Mouse (Mus musculus): ENCODE data around the gene C1qtnf7.

Gene C1qtnf7

DNA sequence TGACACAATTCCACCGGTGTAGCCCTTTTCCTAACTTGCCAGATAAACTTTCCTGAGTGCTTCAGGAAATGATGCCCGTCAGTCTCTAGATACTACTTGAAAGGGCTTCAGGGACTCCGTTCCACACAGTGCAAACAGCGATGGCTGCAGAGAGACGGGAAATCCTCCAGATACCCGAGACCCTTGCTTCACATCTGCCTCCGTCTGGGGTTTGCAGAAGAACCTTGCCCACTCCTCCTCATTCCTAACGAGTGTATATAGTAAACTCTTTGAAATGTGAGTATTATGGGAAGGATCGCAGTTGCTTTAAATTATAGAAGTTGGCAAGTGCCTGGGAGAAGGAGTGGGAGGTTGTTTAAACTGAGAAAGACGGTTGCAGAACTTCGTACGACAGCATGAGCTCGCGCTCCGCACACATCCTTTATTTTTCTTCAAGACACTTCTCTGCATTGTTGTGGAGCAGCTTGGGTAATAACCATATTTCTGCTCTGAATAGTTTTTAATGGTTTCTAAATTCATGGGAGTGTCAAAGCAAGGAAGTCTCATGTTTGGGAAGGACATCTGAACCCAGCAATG is at the start of gene C1qtnf7:
Gene C1qtnf7 (plus strand): TSS at position 138 of the 576 bp plus-strand sequence.
- DNase-seq (ENCODE audit: low read depth): no peak

DNA sequence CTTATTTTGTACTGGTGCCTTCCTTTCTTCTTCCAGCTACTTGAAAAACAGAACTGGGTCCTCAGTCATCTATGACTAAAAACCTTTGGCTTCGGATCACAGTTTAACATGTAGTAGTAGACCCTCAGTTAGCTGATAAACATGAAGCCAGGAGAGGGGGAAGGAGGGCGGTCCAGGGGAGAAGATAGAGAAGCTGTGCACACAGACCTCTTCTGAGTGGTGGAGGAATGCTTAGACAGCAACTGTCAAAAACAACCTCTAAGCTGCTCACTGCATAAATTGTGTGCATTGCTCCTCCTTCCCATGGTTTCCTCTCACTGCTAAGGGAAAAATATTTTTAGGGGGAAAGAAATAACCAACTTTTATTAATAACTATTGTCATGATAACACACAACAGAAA is 48.6 kb upstream of the C1qtnf7 start:
- DNase-seq (ENCODE audit: low read depth): no peak

DNA sequence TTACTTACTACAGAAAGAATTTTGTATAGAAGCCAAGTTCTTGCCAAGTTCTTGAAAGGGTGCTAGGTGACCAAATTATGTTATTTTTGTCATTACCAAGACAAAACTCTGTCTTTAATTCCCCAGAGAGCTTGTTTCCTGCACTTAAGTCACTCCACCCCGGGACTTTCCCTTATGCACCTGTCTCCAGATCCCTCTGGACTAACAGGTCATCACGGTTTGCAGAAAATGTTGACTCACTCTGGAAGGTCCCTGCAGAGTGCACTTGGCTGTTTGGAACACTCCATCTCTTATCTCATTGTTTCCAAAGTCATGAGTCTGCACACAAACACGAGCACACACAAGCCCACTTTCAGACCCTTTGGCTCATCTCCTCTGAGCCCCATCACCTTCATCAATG is 48.1 kb upstream of the C1qtnf7 start:
- no peak for DNase-seq (ENCODE audit: low read depth)

DNA sequence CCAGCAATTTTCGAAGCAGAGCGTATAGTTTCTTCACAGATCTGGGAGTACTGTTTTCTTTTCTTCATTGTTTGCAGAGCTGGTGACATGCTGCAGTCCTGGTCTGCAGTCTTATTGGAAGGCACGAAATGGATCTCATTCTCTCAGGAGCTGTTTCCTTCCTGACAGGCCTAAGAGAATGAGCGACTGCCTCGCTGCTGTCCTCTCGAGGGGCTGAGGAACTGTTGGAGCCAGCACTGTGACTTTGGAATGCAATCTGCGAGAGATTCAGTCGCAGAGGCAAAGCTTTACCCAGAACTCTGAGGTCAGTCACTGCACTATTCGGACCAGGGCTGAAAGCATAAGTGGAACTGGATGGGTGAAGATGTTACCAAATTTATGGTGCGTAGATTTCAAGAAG is 46.4 kb upstream of the C1qtnf7 start:
- DNase-seq (ENCODE audit: low read depth): no peak

DNA sequence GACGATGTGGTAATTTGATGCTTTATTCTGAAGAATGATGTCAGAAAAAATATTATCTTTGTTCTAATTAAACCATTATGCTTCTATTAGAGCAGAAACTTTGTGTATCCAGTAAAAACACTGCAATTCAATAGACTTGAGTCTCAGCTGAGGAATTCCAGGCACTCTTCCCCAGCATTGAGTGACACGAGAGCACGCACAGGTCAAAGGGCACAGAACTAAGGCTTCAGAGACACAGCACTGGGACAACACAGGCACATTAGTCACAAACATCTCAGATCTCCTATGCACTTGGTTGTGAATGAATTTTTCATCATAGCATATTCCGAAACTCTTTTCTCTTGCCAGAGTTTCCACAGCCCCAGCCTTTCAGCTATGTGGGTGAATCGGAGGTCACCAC is 37.4 kb upstream of the C1qtnf7 start:
- DNase-seq (ENCODE audit: low read depth): no peak

DNA sequence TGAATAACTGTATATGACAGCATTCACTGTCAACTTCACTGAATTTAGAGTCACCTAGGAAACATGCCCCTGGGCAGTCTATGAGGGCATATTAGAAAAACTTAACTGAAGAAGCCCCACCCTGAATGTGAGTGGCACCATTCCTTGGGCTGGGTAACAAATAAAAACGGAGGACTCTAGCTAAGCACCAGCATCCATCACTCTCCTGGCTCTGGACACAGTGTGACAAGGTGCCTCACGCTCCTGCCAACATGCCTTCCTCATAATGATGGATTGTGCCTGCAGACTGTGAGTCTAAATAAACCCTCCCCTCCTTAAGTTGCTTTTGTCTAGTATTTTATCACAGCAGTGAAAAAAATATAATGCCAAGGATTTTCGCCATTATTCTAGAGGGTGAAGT is 35.3 kb upstream of the C1qtnf7 start:
- no peak for DNase-seq (ENCODE audit: low read depth)

DNA sequence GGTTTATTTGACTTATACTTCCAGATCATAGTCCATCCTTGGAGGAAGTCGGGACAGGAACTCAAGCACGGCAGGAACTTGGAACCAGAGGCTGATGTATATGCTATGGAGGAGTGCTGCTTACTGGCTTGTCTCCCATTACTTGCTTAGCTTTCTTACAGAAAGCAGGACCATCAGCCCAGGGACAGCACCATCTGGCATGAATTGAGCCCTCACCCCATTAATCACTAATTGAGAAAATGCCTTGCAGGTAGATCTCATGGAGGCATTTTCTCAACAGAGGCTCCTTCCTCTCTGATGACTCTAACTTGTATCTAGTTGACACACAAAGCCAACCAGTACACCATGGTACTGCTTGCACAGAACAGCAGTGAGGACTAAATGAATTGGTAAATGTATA is 34.6 kb upstream of the C1qtnf7 start:
- DNase-seq (ENCODE audit: low read depth): no peak

DNA sequence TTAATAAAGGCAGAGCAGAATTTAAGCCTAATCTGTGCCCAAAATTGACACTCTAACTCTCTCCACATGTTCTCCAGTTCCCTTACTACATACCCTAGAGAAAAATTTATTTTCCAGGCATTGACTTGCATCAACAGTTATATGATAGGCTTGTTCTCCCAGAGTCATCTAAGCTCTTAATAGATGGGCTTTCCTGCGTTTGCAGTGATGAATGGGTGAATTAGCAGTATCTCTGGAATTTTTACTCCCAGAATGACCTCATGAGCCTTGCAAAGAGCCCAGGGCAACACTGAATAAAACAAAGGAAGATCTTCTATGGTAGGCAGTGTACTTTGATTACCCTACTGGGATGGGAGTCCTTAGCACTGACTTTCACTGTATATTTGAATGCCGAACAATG is 33.5 kb upstream of the C1qtnf7 start:
- no peak for DNase-seq (ENCODE audit: low read depth)

DNA sequence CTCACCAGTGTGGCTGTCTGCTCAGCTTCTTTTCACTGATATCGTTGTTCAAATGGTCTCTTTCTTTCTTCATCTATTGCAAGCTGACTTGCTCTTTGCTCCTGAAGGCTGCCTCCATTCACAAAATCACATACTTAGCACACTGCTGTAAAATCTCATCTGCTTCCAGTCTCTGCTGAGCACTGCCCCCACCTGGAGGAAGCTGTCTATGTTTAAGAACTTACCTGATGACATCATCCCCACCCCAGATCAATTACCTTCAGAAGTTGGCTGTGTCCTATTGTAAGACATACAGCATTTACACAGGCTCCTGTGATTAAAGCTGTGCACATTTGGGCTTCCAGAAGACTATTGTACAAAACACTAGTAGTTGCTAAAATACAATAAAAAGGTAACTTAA is 13.5 kb upstream of the C1qtnf7 start:
- DNase-seq (ENCODE audit: low read depth): no peak

DNA sequence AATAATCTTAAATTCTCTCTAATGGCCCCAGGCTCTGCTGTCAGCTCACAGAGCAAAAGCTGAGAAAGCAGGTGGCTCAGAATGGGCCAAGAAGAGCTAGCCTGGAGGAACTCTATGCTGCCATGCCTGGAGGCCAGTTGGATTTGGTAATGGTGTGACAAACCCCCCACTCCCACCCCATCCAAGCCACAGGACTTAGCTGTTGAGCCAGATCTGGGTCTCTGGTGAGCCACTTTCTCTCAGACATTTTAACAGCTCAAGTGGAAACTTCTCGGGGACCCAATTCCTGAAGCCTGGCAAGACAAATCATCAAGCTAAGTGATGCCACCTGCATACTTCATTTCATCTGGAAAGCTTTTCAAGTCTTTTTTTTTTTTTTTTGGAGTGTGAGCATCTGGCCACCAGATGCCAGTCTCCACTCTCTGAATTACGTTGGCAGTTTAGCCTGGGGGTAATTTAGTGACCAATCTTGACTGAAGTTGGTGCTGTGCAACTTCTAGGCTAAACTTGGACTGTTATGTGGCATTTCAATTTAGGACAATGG is 11.0 kb upstream of the C1qtnf7 start:
- no peak for DNase-seq (ENCODE audit: low read depth)

DNA sequence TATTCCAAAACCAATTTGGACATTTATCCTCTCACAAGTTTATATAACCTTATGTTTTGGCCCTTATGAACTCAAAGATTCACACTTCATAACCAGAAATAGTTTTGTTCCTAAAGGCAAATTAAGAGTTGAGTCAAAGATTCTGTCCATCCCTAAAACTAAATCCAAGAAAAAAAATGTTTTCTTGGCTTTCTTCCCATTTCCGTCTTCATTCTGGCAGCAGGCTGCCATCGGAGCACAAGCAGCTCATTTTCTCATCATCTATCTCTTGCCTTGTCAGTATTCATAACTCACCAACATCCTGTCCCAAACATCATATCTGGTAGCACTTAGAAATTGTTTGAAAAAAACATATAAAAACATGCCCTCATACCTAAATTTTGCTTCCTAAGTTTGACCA is 6.9 kb upstream of the C1qtnf7 start:
- DNase-seq (ENCODE audit: low read depth): no peak

DNA sequence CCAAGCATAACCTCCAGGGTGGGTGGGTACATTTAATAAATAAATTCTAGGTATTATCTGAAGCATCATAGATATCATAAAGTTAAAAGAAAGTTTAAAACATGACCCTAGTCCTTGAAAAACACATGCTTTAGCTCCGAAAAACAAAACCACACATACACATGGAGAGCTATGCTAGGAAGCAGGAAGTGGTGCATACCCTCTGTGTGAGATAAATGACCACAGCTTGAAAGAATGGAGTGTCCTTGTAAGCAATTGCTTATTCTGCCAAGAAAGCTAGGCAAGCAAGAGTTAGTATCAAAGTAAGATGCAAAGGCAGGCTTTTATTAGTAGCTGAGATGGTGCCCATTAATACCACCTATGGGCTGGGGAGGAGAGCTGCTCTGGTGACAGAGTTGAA is 6.4 kb upstream of the C1qtnf7 start:
- DNase-seq (ENCODE audit: low read depth): no peak

DNA sequence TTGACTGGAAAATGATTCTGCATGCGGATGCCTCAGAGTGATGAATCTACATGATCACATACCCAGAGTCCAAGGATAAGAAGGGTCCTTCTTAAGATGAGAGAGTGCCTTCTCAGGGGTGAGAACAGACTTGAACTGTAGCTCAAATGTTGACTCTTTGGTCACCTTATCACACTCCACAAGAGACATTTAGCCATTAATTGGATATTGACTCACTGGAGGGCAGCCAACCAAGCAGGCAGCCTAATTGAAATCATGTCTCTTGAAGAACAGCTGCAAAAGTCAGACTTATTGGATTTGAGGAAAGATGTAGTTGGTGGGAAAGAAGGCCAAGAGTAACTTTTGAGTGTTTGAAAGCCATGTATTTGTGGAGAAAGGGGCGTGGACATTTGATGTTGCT is 4.2 kb upstream of the C1qtnf7 start:
- DNase-seq (ENCODE audit: low read depth): no peak

DNA sequence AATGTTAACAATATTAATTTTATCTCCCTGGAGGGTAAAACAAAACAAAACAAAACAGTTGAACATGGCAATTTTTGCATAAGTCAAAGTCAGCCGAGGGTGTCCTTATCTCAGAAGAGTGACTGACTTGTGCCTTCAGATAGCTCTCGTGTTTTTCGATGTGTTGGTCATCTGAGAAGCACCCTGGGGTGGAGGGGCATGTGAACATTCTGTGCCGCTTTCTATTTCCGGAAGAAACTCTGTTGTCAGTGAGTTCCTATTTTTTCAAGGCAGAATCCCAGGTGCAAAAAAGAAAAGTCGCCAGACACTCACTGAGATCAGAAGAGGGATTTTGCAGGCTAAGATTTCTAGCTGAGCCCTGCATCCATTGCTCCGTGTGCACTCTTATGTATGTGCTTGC is 1.2 kb downstream of the C1qtnf7 start:
- no peak for DNase-seq (ENCODE audit: low read depth)

DNA sequence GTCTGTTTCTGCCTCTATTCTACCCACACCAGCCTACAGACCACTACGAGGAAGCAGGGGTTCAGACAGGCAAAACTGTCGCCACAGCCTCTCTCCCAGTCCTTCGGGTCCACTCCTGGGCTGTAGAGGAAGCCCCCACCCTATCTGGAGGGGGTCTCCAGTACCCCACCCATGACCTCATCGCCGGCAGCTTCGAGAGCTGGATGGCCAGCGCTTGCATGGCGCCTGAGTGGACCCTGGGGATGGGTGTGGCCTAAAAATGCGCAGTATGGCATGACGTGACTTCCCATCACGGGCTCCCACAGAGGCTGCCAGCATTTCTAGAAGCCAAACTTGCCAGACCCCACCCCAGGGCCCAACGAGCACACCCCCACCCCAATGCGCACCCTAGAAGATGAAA is 2.0 kb downstream of the C1qtnf7 start:
- DNase-seq (ENCODE audit: low read depth): no peak

DNA sequence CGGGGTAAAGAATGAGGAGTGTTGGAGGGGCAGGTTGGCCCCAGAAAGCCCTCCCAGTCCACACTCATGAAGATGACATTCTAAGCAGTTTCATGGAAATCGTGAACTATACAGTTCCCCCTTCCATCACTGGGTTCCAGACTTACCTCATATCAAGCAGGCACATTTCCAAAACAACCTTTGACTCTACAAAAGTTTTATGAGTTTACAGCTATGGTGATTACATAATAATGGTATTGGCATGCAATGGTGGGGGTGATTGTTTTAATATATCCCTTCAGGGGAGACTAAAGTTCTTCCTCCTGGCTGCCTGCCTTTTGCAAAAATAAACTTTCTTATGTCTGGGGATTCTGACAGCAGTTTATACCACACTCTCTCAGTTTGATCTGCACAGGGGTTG is 4.6 kb downstream of the C1qtnf7 start:
- no peak for DNase-seq (ENCODE audit: low read depth)

DNA sequence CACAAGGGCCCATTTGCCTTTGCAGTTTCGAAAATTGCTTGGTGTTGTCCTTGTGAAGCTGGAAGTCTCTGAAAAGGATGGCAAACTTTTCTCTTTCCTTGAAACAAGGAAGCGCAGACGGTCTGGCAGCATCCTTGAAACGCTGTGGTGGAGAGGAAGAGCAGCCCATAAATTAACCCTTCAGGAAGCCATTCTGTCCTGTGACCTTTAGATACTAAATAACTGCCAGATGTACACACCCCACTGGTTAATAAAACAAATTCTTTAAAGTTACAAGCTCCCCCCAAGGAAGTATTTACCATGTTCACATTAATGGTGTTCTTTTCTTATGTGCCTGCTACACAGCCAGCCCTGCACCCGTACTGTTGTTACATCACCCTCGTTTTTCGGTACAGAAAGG is 6.0 kb downstream of the C1qtnf7 start:
- no peak for DNase-seq (ENCODE audit: low read depth)

DNA sequence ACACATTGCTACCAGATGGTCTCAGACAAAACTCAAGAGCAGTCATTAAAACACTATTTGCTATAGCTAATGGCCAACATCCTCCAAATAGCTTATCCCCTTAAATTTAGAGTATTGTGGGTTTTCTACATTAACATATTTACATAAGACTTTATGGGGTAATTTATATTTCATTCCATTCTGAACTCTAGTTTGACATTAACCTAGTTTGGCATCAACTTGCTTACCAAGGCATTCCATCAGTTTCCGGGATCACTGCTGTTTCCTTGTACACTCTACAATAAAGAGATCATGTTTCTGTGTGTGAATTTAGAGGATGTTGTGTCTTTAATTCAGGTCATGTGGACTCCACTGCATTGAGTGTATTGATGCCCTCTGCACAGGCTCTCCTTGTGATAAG is 7.5 kb downstream of the C1qtnf7 start:
- DNase-seq (ENCODE audit: low read depth): no peak

DNA sequence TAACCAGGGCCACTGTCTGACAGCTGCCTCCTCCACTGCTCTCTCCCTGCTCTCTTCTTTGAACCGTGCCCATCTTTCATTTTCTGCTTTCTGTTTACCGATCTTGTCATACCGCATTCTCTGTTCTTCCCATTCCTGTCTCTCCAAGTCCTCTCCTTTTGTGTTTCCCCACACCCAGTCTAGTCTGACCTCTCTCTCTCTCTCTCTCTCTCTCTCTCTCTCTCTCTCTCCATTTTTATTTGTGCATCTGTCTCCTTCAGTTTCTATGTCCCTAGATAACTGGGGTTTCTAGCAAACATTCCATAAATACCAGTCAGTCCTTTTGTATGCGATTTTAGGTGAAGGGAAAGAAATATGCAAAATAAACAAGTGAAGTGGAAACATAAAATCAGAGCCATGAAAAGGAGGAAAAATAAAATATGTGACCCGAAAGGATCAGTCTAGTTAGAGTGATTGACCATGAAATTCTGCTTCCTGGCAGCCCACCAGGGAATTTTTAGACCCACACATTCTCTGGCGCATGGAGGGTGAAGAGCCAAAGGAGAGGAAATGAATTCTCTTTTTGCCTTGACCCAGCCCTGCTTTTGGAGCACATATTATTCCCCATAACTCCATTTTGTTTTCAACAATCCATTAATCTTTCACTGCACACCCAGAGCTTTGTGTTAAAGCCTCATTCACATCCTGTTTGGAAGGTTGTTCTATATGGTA is 11.7 kb downstream of the C1qtnf7 start:
- no peak for DNase-seq (ENCODE audit: low read depth)

DNA sequence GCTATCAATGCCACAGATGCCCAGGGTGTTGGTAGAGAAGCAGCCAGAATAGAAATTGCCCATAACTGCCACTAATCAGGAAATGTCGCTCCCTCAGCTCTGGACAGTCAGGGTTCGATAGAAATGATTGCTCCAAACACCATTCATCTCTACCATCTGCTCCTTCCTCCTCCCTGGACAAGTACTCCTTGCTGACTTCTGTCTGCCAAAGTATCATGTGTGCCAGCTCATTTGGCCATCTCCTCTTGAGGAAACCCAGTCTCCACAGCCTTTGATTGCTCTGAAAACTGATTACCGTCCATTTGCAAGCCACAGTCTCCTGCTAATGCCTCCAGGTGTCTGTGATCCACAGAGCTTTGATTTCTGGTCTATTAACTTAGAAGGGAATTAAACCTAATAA is 14.8 kb downstream of the C1qtnf7 start:
- no peak for DNase-seq (ENCODE audit: low read depth)

DNA sequence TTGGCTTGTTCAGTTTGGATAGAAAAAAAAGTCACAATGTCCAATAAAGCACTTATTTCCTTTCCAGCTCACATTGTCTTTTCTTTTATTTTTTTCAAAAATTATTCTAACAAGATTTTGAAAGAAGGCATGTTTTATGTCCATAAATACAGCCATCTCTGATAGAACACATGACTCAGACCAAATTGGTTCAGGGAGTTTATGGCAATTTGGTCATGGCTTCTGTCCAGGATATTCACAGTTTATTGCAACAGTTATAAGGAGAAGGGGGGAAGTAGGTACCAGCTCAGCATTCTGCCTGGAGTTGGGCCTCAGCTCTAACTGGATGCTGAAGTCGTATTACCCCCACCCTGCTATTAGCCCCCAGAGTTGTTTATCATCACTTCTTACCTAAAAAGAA is 15.5 kb downstream of the C1qtnf7 start:
- DNase-seq (ENCODE audit: low read depth): no peak

DNA sequence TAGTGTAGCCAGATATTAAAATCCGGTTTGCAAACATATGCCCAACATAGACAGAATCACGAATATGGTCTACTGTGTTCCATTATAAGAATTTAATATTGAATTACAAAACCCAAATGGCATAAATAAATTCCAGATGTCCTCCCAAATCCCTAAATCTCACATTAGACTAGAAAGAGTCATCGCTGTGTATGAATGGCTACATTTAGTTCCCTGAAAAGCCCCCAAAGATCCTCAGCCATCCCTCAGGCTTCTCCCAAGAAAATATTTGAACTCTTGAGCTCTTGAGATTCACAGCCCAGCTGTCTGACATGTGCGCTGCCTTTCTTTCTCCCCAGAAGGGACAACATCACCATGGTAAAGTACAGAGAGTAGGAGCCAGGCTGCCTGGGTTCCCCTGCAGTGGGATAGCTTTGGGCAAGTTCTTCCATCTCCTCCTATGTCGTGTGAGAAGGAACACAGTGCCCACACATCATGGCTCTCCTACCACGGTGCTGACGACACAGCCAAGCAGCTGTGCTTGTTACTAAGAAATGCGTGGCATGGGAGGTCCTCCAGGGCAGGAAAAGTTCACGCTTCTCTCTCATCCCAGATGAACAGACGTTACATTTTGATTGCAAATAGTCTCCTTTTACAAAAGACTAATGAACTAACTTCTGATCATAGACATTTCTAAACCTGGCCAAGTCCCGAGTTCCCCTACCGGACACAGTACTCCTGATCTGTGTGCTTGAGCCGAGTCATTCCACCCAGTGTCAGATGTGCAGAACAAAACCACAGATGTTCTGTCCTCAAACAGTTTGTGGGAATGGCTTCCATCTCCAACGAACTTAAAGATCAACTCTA is 23.2 kb downstream of the C1qtnf7 start:
- DNase-seq (ENCODE audit: low read depth): no peak

DNA sequence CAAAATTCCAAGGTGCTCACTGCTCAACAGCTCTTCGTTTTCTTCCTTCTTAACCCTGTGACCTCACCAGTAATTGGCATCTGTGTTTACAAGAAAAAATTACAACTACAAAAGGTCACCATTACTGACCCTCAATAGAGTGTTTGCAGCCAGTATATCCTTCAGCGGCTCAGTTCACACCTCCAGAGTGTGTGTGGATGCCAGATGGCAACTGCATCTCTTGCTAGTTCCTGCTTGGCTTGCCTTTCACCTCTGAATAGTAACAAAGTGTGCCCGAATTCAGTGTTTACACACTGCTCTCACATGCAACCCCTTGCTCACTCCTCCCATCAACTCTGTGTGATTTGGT is 23.8 kb downstream of the C1qtnf7 start:
- DNase-seq (ENCODE audit: low read depth): no peak

Data from c-Kit-positive CD71-negative TER-119-negative erythroid progenitor cells, embryonic 14.5 days (primary cell).